Mouse (Mus musculus): ENCODE measurements around the gene Mylk3. TPM values are rescaled to one million over a fixed set of nuclear protein-coding genes. Genes with fewer than 3 reads are reported as not detected.

The Mylk3 gene
- polyA plus RNA-seq, 1 experiment from 2014 or later: 0.63 TPM

- no peaks in the 10 kb centered on the region for H3K9me3 ChIP-seq
- H3K27ac ChIP-seq: peak within 1 kb of the TSS; percentile 98
- under 1% methylated on average over 63 of the region's 63 CpGs for WGBS
- peaks cover 39% of the 10 kb centered on the region for H3K36me3 ChIP-seq (replicated peaks)
- H3K4me3 ChIP-seq: peak within 1 kb of the TSS; percentile 90
- no peaks in the 10 kb centered on the region for H3K27me3 ChIP-seq (ENCODE audit: poor library complexity, severe bottlenecking)
- peak; percentile 97 for DNase-seq (ENCODE audit: extremely low spot score, low spot score)
- H3K4me1 ChIP-seq: peaks cover 38% of the 10 kb centered on the region
These were observed 86.6 kb downstream of the Mylk3 start, which contains the start of the genes Orc6 and Vps35 for GRCm38 (mm10) chr8:85299434-85300077. TSS of gene Orc6 (plus strand) at chr8:85299632. TSS of gene Vps35 (minus strand) at chr8:85299802.

DNA sequence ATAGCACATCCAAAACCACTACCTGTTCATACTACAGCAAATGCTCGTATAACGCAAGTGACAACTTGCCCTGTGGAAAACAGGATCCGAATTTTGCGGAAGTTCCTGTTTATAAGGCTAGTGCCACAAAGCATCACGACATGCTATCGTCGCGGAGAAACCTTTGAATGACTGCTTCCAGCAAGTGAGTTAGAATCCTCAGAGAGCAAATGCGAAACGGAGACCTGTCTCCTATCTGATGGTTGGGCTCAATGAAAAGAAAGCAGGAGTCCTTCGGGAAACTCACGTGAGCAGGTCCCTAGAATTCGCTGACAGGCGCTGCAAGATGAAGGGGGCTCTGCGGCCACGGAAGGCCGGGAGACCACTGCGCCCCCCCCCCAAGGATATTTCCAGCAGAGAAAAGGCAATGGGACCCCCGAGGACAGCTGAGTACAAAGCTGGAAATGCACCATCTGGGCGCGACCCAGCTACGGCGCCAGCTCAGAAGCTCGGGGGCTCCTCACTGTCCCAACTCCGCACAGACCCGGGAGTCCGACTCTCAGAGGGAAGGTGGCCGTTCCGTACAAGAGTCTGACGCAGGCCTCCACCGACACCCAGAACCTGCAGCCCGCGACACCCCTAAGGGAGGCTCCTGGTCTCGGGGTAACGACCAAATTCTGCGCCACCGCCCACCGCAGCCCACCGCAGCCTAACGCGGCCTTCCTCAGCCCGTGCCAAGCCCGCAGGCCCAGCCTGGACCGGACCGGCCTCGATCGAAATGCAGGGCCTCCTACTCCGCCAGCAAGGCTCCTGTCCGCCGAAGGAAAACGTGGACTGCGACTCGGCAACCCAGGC is 87.3 kb downstream of the Mylk3 start:
- Histone ChIP-seq H3K27me3 (ENCODE audit: poor library complexity, severe bottlenecking) (no peaks in the 10 kb centered on the region), H3K36me3 (replicated peaks) (peaks cover 39% of the 10 kb centered on the region), H3K4me3 (peak overlapping the region; percentile 90), H3K9me3 (no peaks in the 10 kb centered on the region), H3K27ac (peak overlapping the region; percentile 98), H3K4me1 (peaks cover 38% of the 10 kb centered on the region)
- WGBS: under 1% methylated on average over 53 of the region's 53 CpGs
- DNase-seq (ENCODE audit: extremely low spot score, low spot score): peak; percentile 27

DNA sequence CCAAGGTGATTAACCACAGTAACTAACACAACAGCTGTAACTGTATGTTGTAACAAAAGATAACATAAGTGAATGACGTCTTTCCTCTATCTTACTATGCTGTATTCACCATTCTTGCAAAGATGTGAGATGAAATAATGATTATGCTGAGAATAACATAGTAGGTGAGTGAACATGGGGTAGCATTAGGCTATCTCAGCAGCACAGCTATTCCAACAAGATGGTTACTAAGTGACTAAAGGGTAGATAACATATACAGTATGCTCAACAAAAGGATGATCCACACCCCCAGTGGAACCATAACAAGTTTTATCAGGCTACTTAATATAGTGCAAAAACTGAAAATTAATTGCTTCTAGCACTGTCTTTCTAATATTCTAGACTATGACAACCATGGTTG is 99.3 kb downstream of the Mylk3 start:
- no peak overlapping the region for H3K4me3 ChIP-seq
- no peaks in the 10 kb centered on the region for H3K27me3 ChIP-seq (ENCODE audit: poor library complexity, severe bottlenecking)
- H3K27ac ChIP-seq: no peak overlapping the region
- H3K4me1 ChIP-seq: no peaks in the 10 kb centered on the region
- 97% methylated on average over 1 of the region's 1 CpGs for WGBS
- DNase-seq (ENCODE audit: extremely low spot score, low spot score): no peak
- H3K36me3 ChIP-seq (replicated peaks): peaks cover 91% of the 10 kb centered on the region
- H3K9me3 ChIP-seq: no peaks in the 10 kb centered on the region

Other genes with a start within 250 kb of the Mylk3 start
- not detected in 2 replicates for gene Cks1brt, start 234.4 kb downstream of the Mylk3 start, polyA plus RNA-seq (2016; fragmentation: Nextera tagmentation; extraction: Ambion mirVana)
- not detected in 2 replicates for gene Olfr371, start 160.4 kb downstream of the Mylk3 start, polyA plus RNA-seq (2016; fragmentation: Nextera tagmentation; extraction: Ambion mirVana)
- gene Orc6, start 86.7 kb downstream of the Mylk3 start, polyA plus RNA-seq (2016; fragmentation: Nextera tagmentation; extraction: Ambion mirVana): 164 and 172 TPM in 2 replicates
- 148 and 149 TPM in 2 replicates for gene Vps35, start 86.5 kb downstream of the Mylk3 start, polyA plus RNA-seq (2016; fragmentation: Nextera tagmentation; extraction: Ambion mirVana)
- gene 4921524J17Rik, start 46.5 kb upstream of the Mylk3 start, polyA plus RNA-seq (2016; fragmentation: Nextera tagmentation; extraction: Ambion mirVana): 37.6 and 38.8 TPM in 2 replicates
- 32.2 and 33.3 TPM in 2 replicates for gene Gpt2, start 106.2 kb upstream of the Mylk3 start, polyA plus RNA-seq (2016; fragmentation: Nextera tagmentation; extraction: Ambion mirVana)
- 206 and 218 TPM in 2 replicates for gene Dnaja2, start 169.0 kb upstream of the Mylk3 start, polyA plus RNA-seq (2016; fragmentation: Nextera tagmentation; extraction: Ambion mirVana)